Mouse (Mus musculus) C2C12 (cell line): Measurements from ENCODE around the gene Eps8l3.

Experiments
- CEBPB ChIP-seq: IDR thresholded peaks from one replicate; pipeline ENCODE4 v1.6.1; 2011; ENCODE audit warnings: low read depth, mild to moderate bottlenecking, control low read depth, moderate library complexity
- CTCF ChIP-seq: IDR thresholded peaks from one replicate; pipeline ENCODE4 v1.5.1; 2011; ENCODE audit not compliant: control insufficient read depth, insufficient read depth, insufficient read length
- FOSL1 ChIP-seq: IDR thresholded peaks from one replicate; pipeline ENCODE4 v1.8.0; 2011; ENCODE audit warnings: mild to moderate bottlenecking, low read length; ENCODE audit not compliant: poor library complexity, insufficient read depth, severe bottlenecking
- MAX ChIP-seq: IDR thresholded peaks from one replicate; pipeline ENCODE4 v1.6.1; 2011; ENCODE audit warnings: mild to moderate bottlenecking, control low read depth
- MYOD1 ChIP-seq: IDR thresholded peaks from one replicate; pipeline ENCODE4 v1.6.1; 2011; ENCODE audit warnings: low read depth; ENCODE audit not compliant: control insufficient read depth, insufficient read length
- MYOG ChIP-seq: IDR thresholded peaks from one replicate; pipeline ENCODE4 v1.6.1; 2011; ENCODE audit not compliant: control insufficient read depth, insufficient read length; ENCODE audit errors: extremely low read depth
- USF1 ChIP-seq: IDR thresholded peaks from one replicate; pipeline ENCODE4 v1.6.1; 2011; ENCODE audit warnings: low read depth, mild to moderate bottlenecking, control low read depth, moderate library complexity

DNA sequence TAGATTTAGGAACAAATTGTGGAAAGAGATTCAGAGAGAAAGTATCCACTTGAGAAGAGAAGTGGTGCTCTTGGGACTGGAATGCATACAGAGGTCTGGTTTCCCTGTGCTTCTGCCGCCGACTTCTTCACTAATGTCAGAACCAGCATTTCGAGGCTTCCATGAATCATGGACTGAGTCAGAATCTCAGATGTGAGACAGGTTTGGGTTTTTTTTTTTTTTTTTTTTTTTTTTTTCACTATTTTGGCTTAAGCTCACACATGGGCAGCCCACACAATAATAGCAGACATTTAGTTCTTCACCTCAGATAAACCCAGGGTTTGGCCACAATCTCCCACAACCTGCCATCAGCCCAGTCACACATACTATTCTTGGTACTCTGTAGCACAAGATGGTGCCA is 58.2 kb downstream of the Eps8l3 start:
- no peak for TF ChIP-seq CTCF
- no peak for TF ChIP-seq USF1
- TF ChIP-seq CEBPB: no peak
- no peak for TF ChIP-seq MAX
- no peak for TF ChIP-seq MYOD1
- TF ChIP-seq MYOG: no peak
- TF ChIP-seq FOSL1: no peak
